Mouse (Mus musculus): ENCODE results near the gene Snx10.
"Not testable (repeated sequence)": the region's sequence is repeated elsewhere in the genome, so short reads cannot be mapped to it uniquely, and the experiment has no call there.

- TF ChIP-seq CTCF (IDR thresholded peaks at IDR 0.05; ENCODE audit: extremely low read depth, insufficient read depth, insufficient read length, insufficient replicate concordance); POLR2A (IDR thresholded peaks at IDR 0.05; ENCODE audit: low read depth, low read length): not testable (repeated sequence)
Measured at GRCm38 (mm10) chr6:51484556-51484955, 39.1 kb upstream of the Snx10 start.
